Mouse (Mus musculus) inflammation-experienced regulatory T-cells, adult 6 months (primary cell): ENCODE results near the gene Stoml1. TPM values are rescaled to one million over a fixed set of nuclear protein-coding genes. Genes with fewer than 3 reads are reported as not detected.

ENCODE experiments used
- ATAC-seq: one replicate; pipeline ENCODE4 v1.8.0; 2017
- polyA plus RNA-seq, 3 experiments: library from polyadenylated mRNA; unstranded; fragments of 100-300 nt; shearing (Covaris generic); gene quantifications; one replicate each; pipeline ENCODE4 v1.2.1; 2017

Gene Stoml1
- polyA plus RNA-seq: 10 to 100 TPM; 11.9 to 42.4 (median 32.1) TPM

- peak; percentile 96 for ATAC-seq
Measured at GRCm38 (mm10) chr9:58253033-58253804, at the start of gene Stoml1. Gene Stoml1 (plus strand): TSS chr9:58253164.

- peak; percentile 74 for ATAC-seq
Measured at GRCm38 (mm10) chr9:58203516-58204447, 49.2 kb upstream of the Stoml1 start, which contains the start of the genes Islr and Islr2. Gene Islr (minus strand): TSS chr9:58204306. Gene Islr2 (minus strand): TSS chr9:58204319.

- ATAC-seq: peak; percentile 64
Measured at GRCm38 (mm10) chr9:58204448-58205000, 48.4 kb upstream of the Stoml1 start.

GRCm38 (mm10) chr9:58206013-58206412 lies 47.0 kb upstream of the Stoml1 start:
- ATAC-seq: no peak

- ATAC-seq: no peak
Measured at GRCm38 (mm10) chr9:58209462-58210303, 43.3 kb upstream of the Stoml1 start.

- no peak for ATAC-seq
Measured at GRCm38 (mm10) chr9:58210304-58210627, 42.7 kb upstream of the Stoml1 start.

GRCm38 (mm10) chr9:58213377-58213776 lies 39.6 kb upstream of the Stoml1 start:
- no peak for ATAC-seq

GRCm38 (mm10) chr9:58213865-58214264 lies 39.1 kb upstream of the Stoml1 start:
- ATAC-seq: no peak

- ATAC-seq: no peak
Measured at GRCm38 (mm10) chr9:58214519-58215180, 38.3 kb upstream of the Stoml1 start.

- no peak for ATAC-seq
Measured at GRCm38 (mm10) chr9:58216402-58216801, 36.6 kb upstream of the Stoml1 start.

- no peak for ATAC-seq
Measured at GRCm38 (mm10) chr9:58218539-58218938, 34.4 kb upstream of the Stoml1 start.

GRCm38 (mm10) chr9:58220218-58220903 lies 32.6 kb upstream of the Stoml1 start:
- ATAC-seq: no peak

GRCm38 (mm10) chr9:58224356-58224755 lies 28.6 kb upstream of the Stoml1 start:
- ATAC-seq: no peak

- ATAC-seq: peak; percentile 64
Measured at GRCm38 (mm10) chr9:58225915-58226913, 26.8 kb upstream of the Stoml1 start.

- no peak for ATAC-seq
Measured at GRCm38 (mm10) chr9:58228777-58229466, 24.0 kb upstream of the Stoml1 start.

- no peak for ATAC-seq
Measured at GRCm38 (mm10) chr9:58231746-58232145, 21.2 kb upstream of the Stoml1 start.

GRCm38 (mm10) chr9:58232374-58232773 lies 20.6 kb upstream of the Stoml1 start:
- ATAC-seq: no peak

- ATAC-seq: no peak
Measured at GRCm38 (mm10) chr9:58234502-58235015, 18.4 kb upstream of the Stoml1 start.
